Comparison of ENCODE assay signal across 11 mouse cellular contexts in genomic region chr5:35070953-35071352, GRCm38 (mm10). TPM values are rescaled to one million over a fixed set of nuclear protein-coding genes. Genes with fewer than 3 reads are reported as not detected.
A peak's percentile ranks its signal among the peaks of the same experiment; 100 is the strongest.
DNase-seq lines count a peak whose midpoint lies in the region; ATAC-seq and TF ChIP-seq lines count a peak whose summit lies in the region.
"Had no signal": no experiment of that assay in that cellular context is flagged by ENCODE, and none has a peak within 500 bp of the region (broad histone marks: within the 10 kb centered on the region; RNA-seq: fewer than 3 reads in every experiment).

No protein-coding gene starts in this region.

- ATAC-seq in forebrain, postnatal 0 days: peak; percentile 89
- no peak for ATAC-seq in inflammation-experienced regulatory T-cells, adult 6 months

- no peak overlapping the region for H3K4me2 ChIP-seq in forebrain, postnatal 0 days (ENCODE audit: low read depth)

- H3K27ac ChIP-seq in forebrain, postnatal 0 days (ENCODE audit: low read depth, low read length): no peak overlapping the region
- H3K27ac ChIP-seq: liver, embryonic 14.5 days had no signal

- H3K36me3 ChIP-seq in forebrain, postnatal 0 days (ENCODE audit: insufficient read depth): peaks cover 14% of the 10 kb centered on the region

- no peak overlapping the region for H3K4me3 ChIP-seq in forebrain, postnatal 0 days (ENCODE audit: low read depth, low read length)

- intact Hi-C loops in left cerebral cortex, postnatal 25 days (cut with DNase I): no loop called here

- peak; percentile 31 to 50 for DNase-seq in layer of hippocampus, adult 18-20 months (ENCODE audit: low spot score in 2 of 2)
- no peak for DNase-seq in layer of hippocampus, postnatal 25 days (ENCODE audit: extremely low spot score in 1 of 2, low spot score in 1 of 2)
- DNase-seq in brain, adult 2 months (ENCODE audit: low read depth, low spot score): peak; percentile 84
- DNase-seq in forebrain, postnatal 0 days: peak; percentile 50
- DNase-seq in left cerebral cortex, postnatal 25 days (ENCODE audit: low spot score in 2 of 2): peak; percentile 29 to 50
- DNase-seq in urinary bladder, postnatal 4 days (ENCODE audit: low spot score in 2 of 2): no peak
- DNase-seq in heart, adult 18-20 months: no peak

- TF ChIP-seq CTCF in forebrain, postnatal 0 days (IDR thresholded peaks at IDR 0.05; ENCODE audit: low read depth): no peak

- no peaks in the 10 kb centered on the region for H3K9me3 ChIP-seq in forebrain, postnatal 0 days (ENCODE audit: low read length)

- no peak overlapping the region for H3K9ac ChIP-seq in forebrain, postnatal 0 days
- H3K9ac ChIP-seq: liver, embryonic 14.5 days had no signal

- H3K27me3 ChIP-seq in forebrain, postnatal 0 days (ENCODE audit: insufficient read depth, low read length): no peaks in the 10 kb centered on the region

- 32% methylated on average over 7 of the region's 7 CpGs for WGBS in forebrain, postnatal 0 days

- no peaks in the 10 kb centered on the region for H3K4me1 ChIP-seq in forebrain, postnatal 0 days (ENCODE audit: insufficient read depth)

RNA-seq across cellular contexts. Expression of gene Dok7, which starts 14.4 kb away (rescaled TPM):
- 10 to 100 TPM; 19.0 to 21.5 TPM for total RNA-seq in layer of hippocampus, adult 18-20 months (2021)
- 10 to 100 TPM; 20.2 to 24.0 TPM for total RNA-seq in layer of hippocampus, postnatal 25 days (2021)
- total RNA-seq in forebrain, postnatal 0 days (2014; rRNA removed): 15.0 and 16.4 TPM in 2 replicates
- polyA plus RNA-seq in forebrain, postnatal 0 days (2015; fragmentation: Nextera tagmentation; extraction: Ambion mirVana): 9.6 and 10.1 TPM in 2 replicates
- total RNA-seq in left cerebral cortex, postnatal 25 days (2021): 10 to 100 TPM; 19.6 to 20.0 TPM
- under 1 TPM in 1 of 3 experiments, not detected in 2; 0.95 TPM for polyA plus RNA-seq in inflammation-experienced regulatory T-cells, adult 6 months (2017; shearing (Covaris generic))
- total RNA-seq in heart, adult 18-20 months (2021): 10 to 100 TPM; 33.2 to 35.2 TPM
- total RNA-seq: common myeloid progenitor, adult 5-6 weeks; megakaryocyte, adult 5-6 weeks had no signal

RNA-seq across cellular contexts. Expression of gene Hgfac, which starts 29.6 kb away (rescaled TPM):
- total RNA-seq in layer of hippocampus, adult 18-20 months (2021): 1 to 10 TPM; 1.0 to 2.2 TPM
- total RNA-seq in layer of hippocampus, postnatal 25 days (2021): under 1 TPM; 0.64 to 0.80 TPM
- 0.69 and 2.1 TPM in 2 replicates for total RNA-seq in forebrain, postnatal 0 days (2014; rRNA removed)
- polyA plus RNA-seq in forebrain, postnatal 0 days (2015; fragmentation: Nextera tagmentation; extraction: Ambion mirVana): 0.36 TPM in 1 of 2 replicates, not detected in the other
- total RNA-seq in left cerebral cortex, postnatal 25 days (2021): 1 to 10 TPM; 1.1 TPM
- polyA plus RNA-seq in inflammation-experienced regulatory T-cells, adult 6 months (2017; shearing (Covaris generic)): 1 to 10 TPM; 4.5 to 8.0 (median 5.1) TPM
- total RNA-seq in heart, adult 18-20 months (2021): under 1 TPM; 0.20 to 0.64 TPM

RNA-seq across cellular contexts. Expression of gene Lrpap1, which starts 34.6 kb away (rescaled TPM):
- total RNA-seq in layer of hippocampus, adult 18-20 months (2021): 100 to 1,000 TPM; 142 to 166 TPM
- total RNA-seq in layer of hippocampus, postnatal 25 days (2021): 100 to 1,000 TPM; 146 to 151 TPM
- 96.6 and 99.3 TPM in 2 replicates for total RNA-seq in forebrain, postnatal 0 days (2014; rRNA removed)
- 137 and 150 TPM in 2 replicates for polyA plus RNA-seq in forebrain, postnatal 0 days (2015; fragmentation: Nextera tagmentation; extraction: Ambion mirVana)
- total RNA-seq in left cerebral cortex, postnatal 25 days (2021): 100 to 1,000 TPM; 128 to 143 TPM
- 100 to 1,000 TPM; 101 to 114 (median 110) TPM for polyA plus RNA-seq in inflammation-experienced regulatory T-cells, adult 6 months (2017; shearing (Covaris generic))
- total RNA-seq in heart, adult 18-20 months (2021): 10 to 100 TPM; 49.9 to 50.2 TPM

Comparison
In these comparisons a context has a peak if more than half of its experiments do, and no peak if none do; other contexts are left out.
1. DNase-seq: peak in layer of hippocampus, adult 18-20 months (2 of 2), brain, adult 2 months (single experiment), forebrain, postnatal 0 days (single experiment) and left cerebral cortex, postnatal 25 days (2 of 2); none in layer of hippocampus, postnatal 25 days (0 of 2), urinary bladder, postnatal 4 days (0 of 2) and heart, adult 18-20 months (0 of 2).